Mouse (Mus musculus): ENCODE results near the gene Gm3250.
"Not testable (repeated sequence)": the region's sequence is repeated elsewhere in the genome, so short reads cannot be mapped to it uniquely, and the experiment has no call there.

DNA sequence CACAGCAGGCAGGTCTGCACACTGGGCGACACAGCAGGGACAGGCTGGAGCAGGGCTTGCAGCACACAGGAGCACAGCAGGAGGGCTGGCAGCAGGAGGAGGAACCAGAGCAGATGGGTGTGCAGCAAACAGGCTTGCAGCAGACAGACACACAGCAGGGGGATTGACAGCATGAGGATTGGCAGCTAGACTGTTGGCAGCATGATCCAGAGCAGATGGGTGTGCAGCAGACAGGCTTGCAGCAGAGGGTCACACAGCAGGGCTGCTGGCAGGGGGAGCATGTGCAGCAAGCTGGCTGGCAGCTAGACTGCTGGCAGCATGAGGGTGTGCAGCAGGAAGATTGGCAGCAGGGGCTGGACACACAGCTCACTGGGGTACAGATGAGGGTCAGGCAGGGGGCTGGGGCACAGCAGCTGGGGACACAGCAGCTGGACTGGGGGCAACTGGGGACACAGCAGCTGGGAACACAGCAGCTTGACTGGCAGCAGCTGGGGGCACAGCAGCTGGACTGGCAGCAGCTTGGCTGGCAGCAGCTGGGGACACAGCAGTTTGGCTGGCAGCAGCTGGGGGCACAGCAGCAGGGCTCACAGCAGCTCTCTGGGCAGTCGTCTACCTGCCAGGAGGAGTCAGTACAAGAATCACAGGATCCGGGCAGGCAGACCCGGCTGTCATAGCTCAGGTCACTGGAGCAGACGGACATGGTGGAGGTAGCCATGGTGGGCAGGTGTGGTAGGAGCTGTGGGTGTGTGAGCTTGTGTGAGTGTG is 40.2 kb downstream of the Gm3250 start, which contains the start of gene Gm18596:
- TF ChIP-seq CTCF (conservative IDR thresholded peaks at IDR 0.05; ENCODE audit: low read length); POU5F1 (IDR thresholded peaks at IDR 0.05; ENCODE audit: borderline replicate concordance, low read length): not testable (repeated sequence)
